Mouse (Mus musculus): ENCODE measurements at regions not wholly inside any gene's neighbourhood (a gene's known extent, or its start where the extent isn't known, plus 50 kb on each side); places are given as distances from the start of the nearest gene placed in this dataset.

DNA sequence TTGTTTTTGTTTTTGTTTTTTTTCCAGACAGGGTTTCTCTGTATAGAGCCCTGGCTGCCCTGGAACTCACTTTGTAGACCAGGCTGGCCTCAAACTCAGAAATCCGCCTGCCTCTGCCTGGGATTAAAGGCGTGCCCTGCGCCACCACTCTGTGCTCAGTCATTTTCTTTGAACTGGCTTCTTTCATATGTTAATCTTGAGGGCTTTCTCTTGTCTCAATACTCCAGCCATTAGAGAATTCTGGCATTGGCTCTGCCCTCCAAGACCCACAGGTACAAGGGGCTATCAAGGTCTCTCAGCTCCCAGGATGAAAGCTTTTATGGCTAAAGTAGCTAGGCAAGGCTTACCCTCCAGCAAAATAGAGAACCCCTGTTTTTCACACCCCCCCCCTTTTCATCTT lies 744.2 kb downstream of the Diaph3 start:
- no peak overlapping the region for H3K27ac ChIP-seq (ENCODE audit: insufficient read depth, low read length)
- TF ChIP-seq POLR2A (IDR thresholded peaks at IDR 0.05; ENCODE audit: low read depth, low read length): no peak
- no peak for TF ChIP-seq CTCF (IDR thresholded peaks at IDR 0.05; ENCODE audit: borderline replicate concordance, insufficient read depth, low read length)
- H3K4me1 ChIP-seq (ENCODE audit: control insufficient read depth, insufficient read depth, low read length): no peaks in the 10 kb centered on the region
- no peak overlapping the region for H3K4me3 ChIP-seq (ENCODE audit: insufficient read depth, low read length)

DNA sequence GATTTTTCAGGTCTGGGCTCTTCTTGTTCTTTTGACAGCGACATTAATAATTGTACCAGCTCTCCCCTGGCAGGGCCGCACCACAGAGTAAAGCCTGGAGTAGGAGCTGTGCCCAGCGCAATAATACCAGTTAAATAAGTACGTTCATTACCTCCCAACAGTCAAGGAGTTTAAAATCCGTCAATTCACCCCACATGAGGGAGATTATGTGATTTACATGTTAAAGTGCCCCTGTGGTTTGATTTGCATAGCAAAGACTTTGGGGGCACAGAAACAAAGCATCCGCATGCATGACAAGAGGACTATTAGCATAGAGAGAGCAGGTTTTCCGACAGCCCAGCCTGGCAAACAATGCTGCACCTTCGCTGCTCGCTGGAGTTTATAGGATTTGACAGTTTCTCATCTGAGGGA lies 745.1 kb downstream of the Diaph3 start:
- TF ChIP-seq CTCF (IDR thresholded peaks at IDR 0.05; ENCODE audit: borderline replicate concordance, insufficient read depth, low read length): no peak
- no peak for TF ChIP-seq POLR2A (IDR thresholded peaks at IDR 0.05; ENCODE audit: low read depth, low read length)
- H3K4me3 ChIP-seq (ENCODE audit: insufficient read depth, low read length): no peak overlapping the region
- H3K4me1 ChIP-seq (ENCODE audit: control insufficient read depth, insufficient read depth, low read length): no peaks in the 10 kb centered on the region
- H3K27ac ChIP-seq (ENCODE audit: insufficient read depth, low read length): no peak overlapping the region

DNA sequence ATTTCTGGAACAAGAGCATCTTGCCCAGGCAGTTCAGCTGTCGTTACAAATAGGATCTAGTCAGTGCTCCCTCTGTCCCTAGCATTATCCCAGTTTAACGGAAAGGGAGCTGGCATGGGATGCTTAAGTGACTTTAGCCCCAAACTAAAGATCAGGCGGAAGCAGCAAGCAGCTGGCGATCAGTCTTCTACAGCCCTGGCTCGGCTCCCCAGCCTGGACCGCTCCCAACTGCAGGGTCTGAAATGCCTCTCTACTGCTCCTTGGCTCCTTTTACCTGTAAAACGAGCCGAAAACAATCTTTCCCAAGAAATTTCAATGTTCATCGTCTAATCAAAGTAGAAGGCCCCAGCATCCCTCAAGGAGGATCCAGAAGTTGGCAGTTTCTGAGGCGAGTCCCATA lies 745.5 kb downstream of the Diaph3 start:
- Histone ChIP-seq H3K27ac (ENCODE audit: insufficient read depth, low read length) (no peak overlapping the region), H3K4me3 (ENCODE audit: insufficient read depth, low read length) (no peak overlapping the region), H3K4me1 (ENCODE audit: control insufficient read depth, insufficient read depth, low read length) (no peaks in the 10 kb centered on the region)
- TF ChIP-seq POLR2A (IDR thresholded peaks at IDR 0.05; ENCODE audit: low read depth, low read length) (no peak), CTCF (IDR thresholded peaks at IDR 0.05; ENCODE audit: borderline replicate concordance, insufficient read depth, low read length) (no peak)

DNA sequence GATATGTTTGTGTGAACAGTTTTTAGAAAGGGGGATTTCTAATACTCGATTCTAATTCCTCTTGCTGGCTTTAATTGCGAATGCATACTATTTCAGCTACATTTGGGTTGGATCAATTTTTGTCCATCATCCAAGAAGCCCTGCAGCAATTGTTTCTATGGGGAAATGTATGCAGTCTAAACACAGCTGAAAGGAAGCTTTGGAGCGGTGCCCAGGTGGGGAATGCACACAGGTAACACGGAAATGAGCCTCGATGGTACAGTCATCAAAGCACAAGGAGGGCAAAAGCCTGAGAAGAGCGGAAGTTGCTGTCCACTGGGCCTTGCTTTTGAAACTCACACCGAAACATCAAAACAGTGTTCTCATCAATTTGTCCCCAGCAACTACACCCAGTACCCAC lies 746.0 kb downstream of the Diaph3 start:
- H3K4me3 ChIP-seq (ENCODE audit: insufficient read depth, low read length): no peak overlapping the region
- H3K27ac ChIP-seq (ENCODE audit: insufficient read depth, low read length): no peak overlapping the region
- H3K4me1 ChIP-seq (ENCODE audit: control insufficient read depth, insufficient read depth, low read length): no peaks in the 10 kb centered on the region
- TF ChIP-seq POLR2A (IDR thresholded peaks at IDR 0.05; ENCODE audit: low read depth, low read length): no peak
- TF ChIP-seq CTCF (IDR thresholded peaks at IDR 0.05; ENCODE audit: borderline replicate concordance, insufficient read depth, low read length): no peak

DNA sequence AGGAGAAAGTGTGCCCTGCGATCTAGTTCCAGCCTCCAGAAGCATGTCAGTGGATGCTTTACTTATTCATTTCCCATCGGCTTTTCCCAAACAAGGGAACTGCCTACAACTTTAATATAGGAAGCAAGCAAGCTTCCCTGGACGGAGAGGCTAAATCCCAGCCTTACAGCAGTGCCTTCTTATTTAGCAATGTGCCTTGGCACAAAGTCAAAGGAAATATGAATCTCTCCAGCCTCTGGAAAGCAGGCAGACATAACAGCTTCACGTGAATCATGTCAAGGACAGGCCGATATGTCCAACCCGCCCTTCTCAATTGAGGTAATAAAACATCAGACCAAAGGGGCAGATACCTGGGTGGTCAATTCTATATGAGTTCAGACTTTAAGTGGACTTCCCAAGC lies 755.9 kb downstream of the Diaph3 start:
- no peaks in the 10 kb centered on the region for H3K4me1 ChIP-seq (ENCODE audit: control insufficient read depth, insufficient read depth, low read length)
- H3K4me3 ChIP-seq (ENCODE audit: insufficient read depth, low read length): no peak overlapping the region
- no peak for TF ChIP-seq POLR2A (IDR thresholded peaks at IDR 0.05; ENCODE audit: low read depth, low read length)
- no peak for TF ChIP-seq CTCF (IDR thresholded peaks at IDR 0.05; ENCODE audit: borderline replicate concordance, insufficient read depth, low read length)
- H3K27ac ChIP-seq (ENCODE audit: insufficient read depth, low read length): no peak overlapping the region

DNA sequence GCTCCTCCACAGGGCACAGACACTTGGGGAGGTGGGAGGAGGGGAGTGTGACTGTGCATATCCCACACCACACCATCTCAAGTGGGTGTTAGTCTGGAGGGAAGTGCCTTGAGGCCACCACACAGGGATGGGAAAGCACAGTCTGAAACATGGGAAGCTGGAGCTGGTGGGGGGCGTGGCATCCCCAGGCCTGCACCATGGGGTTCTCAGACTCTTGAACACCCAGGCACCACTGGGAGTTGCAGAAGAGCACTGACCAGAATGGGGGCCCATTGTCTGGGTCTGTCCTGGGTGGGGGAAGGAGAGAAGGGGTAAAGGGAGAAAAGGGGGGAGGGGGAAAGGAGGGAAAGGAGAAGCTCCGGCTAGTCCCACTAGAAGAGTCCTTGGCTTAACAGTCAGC lies 776.0 kb downstream of the Diaph3 start:
- Histone ChIP-seq H3K4me3 (ENCODE audit: insufficient read depth, low read length) (no peak overlapping the region), H3K27ac (ENCODE audit: insufficient read depth, low read length) (no peak overlapping the region), H3K4me1 (ENCODE audit: control insufficient read depth, insufficient read depth, low read length) (no peaks in the 10 kb centered on the region)
- TF ChIP-seq POLR2A (IDR thresholded peaks at IDR 0.05; ENCODE audit: low read depth, low read length): no peak
- no peak for TF ChIP-seq CTCF (IDR thresholded peaks at IDR 0.05; ENCODE audit: borderline replicate concordance, insufficient read depth, low read length)

DNA sequence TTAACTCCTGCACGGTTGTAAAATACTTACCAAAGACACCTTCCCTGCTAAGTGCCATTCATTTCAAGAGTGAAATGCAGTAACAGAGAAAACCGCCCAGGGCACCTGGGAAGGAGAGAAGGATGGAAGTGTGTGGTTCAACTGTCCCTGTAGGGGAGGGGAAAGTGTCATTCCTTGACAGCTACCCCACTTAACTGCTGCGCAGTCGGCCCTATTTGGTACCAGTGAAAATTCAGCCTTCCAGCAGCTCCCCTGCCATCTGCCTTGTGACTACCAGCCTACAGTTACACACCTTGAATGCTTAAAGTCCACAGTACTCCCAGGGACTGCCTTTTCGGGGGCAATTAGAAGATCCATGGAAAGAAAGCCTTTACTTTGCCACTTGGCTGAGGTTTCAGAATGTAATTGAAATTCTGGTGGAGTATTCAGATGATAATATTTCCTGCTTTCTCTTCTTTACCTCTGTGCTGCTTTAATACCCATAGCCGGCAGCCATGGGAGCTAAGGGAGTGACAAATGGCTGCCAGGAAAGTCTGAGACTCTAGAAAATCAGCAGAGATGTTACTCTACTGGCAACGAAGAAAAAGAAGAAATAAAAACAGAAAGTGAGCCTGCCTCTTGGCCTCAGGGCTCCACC lies 780.5 kb downstream of the Diaph3 start:
- no peak overlapping the region for H3K27ac ChIP-seq (ENCODE audit: insufficient read depth, low read length)
- TF ChIP-seq POLR2A (IDR thresholded peaks at IDR 0.05; ENCODE audit: low read depth, low read length): no peak
- TF ChIP-seq CTCF (IDR thresholded peaks at IDR 0.05; ENCODE audit: borderline replicate concordance, insufficient read depth, low read length): no peak
- H3K4me1 ChIP-seq (ENCODE audit: control insufficient read depth, insufficient read depth, low read length): no peaks in the 10 kb centered on the region
- no peak overlapping the region for H3K4me3 ChIP-seq (ENCODE audit: insufficient read depth, low read length)

DNA sequence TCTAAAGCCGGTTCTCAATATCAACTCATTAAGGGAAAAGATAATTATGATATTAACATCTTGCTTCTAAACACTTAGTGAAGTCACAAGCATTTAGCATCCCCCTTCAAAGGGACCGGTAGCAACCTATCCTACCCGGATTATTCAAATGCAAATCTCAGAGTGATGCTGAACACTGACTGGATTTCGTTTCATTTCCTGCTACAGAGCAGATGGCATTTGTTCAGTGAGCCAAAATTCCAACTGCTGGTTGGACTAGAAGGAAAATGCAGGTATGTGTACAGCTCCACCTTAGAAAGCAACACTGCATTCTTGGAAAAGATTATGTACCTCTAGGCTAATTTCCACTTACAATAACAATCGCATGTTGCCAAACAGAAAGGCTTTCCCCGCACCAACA lies 782.5 kb downstream of the Diaph3 start:
- Histone ChIP-seq H3K4me1 (ENCODE audit: control insufficient read depth, insufficient read depth, low read length) (no peaks in the 10 kb centered on the region), H3K4me3 (ENCODE audit: insufficient read depth, low read length) (no peak overlapping the region), H3K27ac (ENCODE audit: insufficient read depth, low read length) (no peak overlapping the region)
- TF ChIP-seq CTCF (IDR thresholded peaks at IDR 0.05; ENCODE audit: borderline replicate concordance, insufficient read depth, low read length): no peak
- no peak for TF ChIP-seq POLR2A (IDR thresholded peaks at IDR 0.05; ENCODE audit: low read depth, low read length)

DNA sequence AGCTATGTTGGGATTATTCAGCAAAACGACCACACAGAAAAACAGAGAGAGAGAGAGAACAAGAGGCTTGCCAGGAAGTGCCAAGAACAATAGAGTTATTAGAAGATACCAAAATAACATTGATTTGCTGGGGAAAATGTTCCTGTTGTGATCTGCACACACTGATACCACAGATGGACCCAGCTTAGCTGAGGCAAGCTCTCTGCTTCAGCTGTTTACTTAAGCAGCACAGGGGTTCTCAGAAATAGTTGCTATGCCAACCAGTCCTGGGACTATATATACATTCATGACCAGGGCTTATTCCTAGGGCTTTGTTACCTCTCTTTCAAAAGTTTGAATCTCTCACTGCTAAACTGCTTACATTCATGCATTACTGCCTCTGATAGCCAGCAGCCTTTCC lies 790.5 kb downstream of the Diaph3 start:
- TF ChIP-seq CTCF (IDR thresholded peaks at IDR 0.05; ENCODE audit: borderline replicate concordance, insufficient read depth, low read length) (no peak), POLR2A (IDR thresholded peaks at IDR 0.05; ENCODE audit: low read depth, low read length) (no peak)
- Histone ChIP-seq H3K4me1 (ENCODE audit: control insufficient read depth, insufficient read depth, low read length) (no peaks in the 10 kb centered on the region), H3K27ac (ENCODE audit: insufficient read depth, low read length) (no peak overlapping the region), H3K4me3 (ENCODE audit: insufficient read depth, low read length) (no peak overlapping the region)

DNA sequence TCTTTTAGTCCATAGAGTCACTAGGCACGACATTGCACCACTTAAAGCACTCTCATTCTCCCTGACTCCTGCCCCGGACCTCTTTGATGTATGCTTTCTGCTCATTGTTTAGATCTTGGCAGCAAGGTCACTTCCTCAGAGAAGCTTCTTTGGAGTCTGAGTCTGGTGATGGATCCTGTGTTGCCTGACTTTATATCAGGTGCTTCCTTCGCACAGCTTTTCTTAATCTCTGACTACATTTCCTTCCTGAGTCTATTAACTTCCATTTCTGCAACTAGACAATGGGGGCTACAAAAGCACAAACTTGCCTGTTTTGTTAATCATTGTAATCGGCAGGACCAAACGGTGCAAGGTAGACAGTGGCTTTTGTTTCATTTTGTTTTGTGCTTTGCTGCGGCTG lies 802.0 kb downstream of the Diaph3 start:
- Histone ChIP-seq H3K27ac (ENCODE audit: insufficient read depth, low read length) (no peak overlapping the region), H3K4me1 (ENCODE audit: control insufficient read depth, insufficient read depth, low read length) (no peaks in the 10 kb centered on the region), H3K4me3 (ENCODE audit: insufficient read depth, low read length) (no peak overlapping the region)
- TF ChIP-seq CTCF (IDR thresholded peaks at IDR 0.05; ENCODE audit: borderline replicate concordance, insufficient read depth, low read length): no peak
- TF ChIP-seq POLR2A (IDR thresholded peaks at IDR 0.05; ENCODE audit: low read depth, low read length): no peak

DNA sequence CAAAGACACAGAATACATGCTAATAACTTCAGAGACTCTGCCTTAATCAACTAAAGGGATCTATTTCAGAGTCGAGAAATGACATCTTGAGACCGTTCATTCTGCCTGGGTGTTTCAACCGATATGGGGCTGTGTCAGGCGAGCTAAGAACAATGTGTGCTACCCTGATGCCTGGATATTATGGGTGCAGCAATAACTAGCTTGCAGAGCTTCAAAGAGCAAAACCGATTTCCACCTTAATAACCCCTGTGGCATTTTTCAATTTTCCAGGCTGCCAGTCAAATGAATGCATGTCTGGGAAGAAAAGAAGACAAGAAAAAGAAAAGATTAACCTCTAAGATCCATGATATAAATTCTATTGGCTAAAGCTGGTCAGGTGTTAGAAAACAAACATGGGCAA lies 804.0 kb downstream of the Diaph3 start:
- H3K27ac ChIP-seq (ENCODE audit: insufficient read depth, low read length): no peak overlapping the region
- no peak overlapping the region for H3K4me3 ChIP-seq (ENCODE audit: insufficient read depth, low read length)
- TF ChIP-seq POLR2A (IDR thresholded peaks at IDR 0.05; ENCODE audit: low read depth, low read length): no peak
- no peak for TF ChIP-seq CTCF (IDR thresholded peaks at IDR 0.05; ENCODE audit: borderline replicate concordance, insufficient read depth, low read length)
- no peaks in the 10 kb centered on the region for H3K4me1 ChIP-seq (ENCODE audit: control insufficient read depth, insufficient read depth, low read length)

All from embryonic fibroblast, embryonic 13.5 days (primary cell).